ENCODE assay signal across 21 mouse cellular contexts in genomic region chr1:61825560-61826191, GRCm38 (mm10).
A peak's percentile ranks its signal among the peaks of the same experiment; 100 is the strongest.
DNase-seq lines count a peak whose midpoint lies in the region; ATAC-seq and TF ChIP-seq lines count a peak whose summit lies in the region.
"Had no signal": no experiment of that assay in that cellular context is flagged by ENCODE, and none has a peak within 500 bp of the region (broad histone marks: within the 10 kb centered on the region; RNA-seq: fewer than 3 reads in every experiment).

No protein-coding gene starts in this region.

- no peak overlapping the region for H3K9ac ChIP-seq in forebrain, embryonic 13.5 days
- no peak overlapping the region for H3K9ac ChIP-seq in forebrain, embryonic 12.5 days
- H3K9ac ChIP-seq in forebrain, embryonic 15.5 days (replicated peaks): no peak overlapping the region
- H3K9ac ChIP-seq in forebrain, embryonic 11.5 days (ENCODE audit: low read length): no peak overlapping the region
- H3K9ac ChIP-seq in forebrain, postnatal 0 days: no peak overlapping the region
- H3K9ac ChIP-seq: embryonic facial prominence, embryonic 12.5 days had no signal

- H3K9me3 ChIP-seq in forebrain, embryonic 13.5 days (replicated peaks): no peaks in the 10 kb centered on the region
- H3K9me3 ChIP-seq in forebrain, embryonic 12.5 days: no peaks in the 10 kb centered on the region
- H3K9me3 ChIP-seq in forebrain, embryonic 15.5 days: no peaks in the 10 kb centered on the region
- H3K9me3 ChIP-seq in forebrain, embryonic 11.5 days (ENCODE audit: control insufficient read depth, low read length): no peaks in the 10 kb centered on the region
- no peaks in the 10 kb centered on the region for H3K9me3 ChIP-seq in forebrain, postnatal 0 days (ENCODE audit: low read length)
- H3K9me3 ChIP-seq: embryonic facial prominence, embryonic 10.5 days; embryonic facial prominence, embryonic 12.5 days; G1E had no signal

- TF ChIP-seq CTCF in forebrain, postnatal 0 days (IDR thresholded peaks at IDR 0.05; ENCODE audit: low read depth): no peak

- no peaks in the 10 kb centered on the region for H3K36me3 ChIP-seq in forebrain, embryonic 13.5 days (ENCODE audit: poor library complexity, severe bottlenecking)
- H3K36me3 ChIP-seq in forebrain, embryonic 12.5 days (replicated peaks): no peaks in the 10 kb centered on the region
- no peaks in the 10 kb centered on the region for H3K36me3 ChIP-seq in forebrain, embryonic 15.5 days
- no peaks in the 10 kb centered on the region for H3K36me3 ChIP-seq in forebrain, embryonic 11.5 days (ENCODE audit: control insufficient read depth, insufficient read depth, low read length)
- no peaks in the 10 kb centered on the region for H3K36me3 ChIP-seq in forebrain, postnatal 0 days (ENCODE audit: insufficient read depth)
- H3K36me3 ChIP-seq: embryonic facial prominence, embryonic 10.5 days; embryonic facial prominence, embryonic 12.5 days; G1E had no signal

- H3K27me3 ChIP-seq in forebrain, embryonic 13.5 days: no peaks in the 10 kb centered on the region
- H3K27me3 ChIP-seq in forebrain, embryonic 12.5 days: no peaks in the 10 kb centered on the region
- H3K27me3 ChIP-seq in forebrain, embryonic 15.5 days: no peaks in the 10 kb centered on the region
- no peaks in the 10 kb centered on the region for H3K27me3 ChIP-seq in forebrain, embryonic 11.5 days (ENCODE audit: control insufficient read depth, insufficient read depth, low read length)
- H3K27me3 ChIP-seq in forebrain, postnatal 0 days (ENCODE audit: insufficient read depth, low read length): no peaks in the 10 kb centered on the region
- H3K27me3 ChIP-seq: CH12.LX; embryonic facial prominence, embryonic 12.5 days; Patski had no signal

- 76% methylated on average over 3 of the region's 3 CpGs for WGBS in forebrain, embryonic 13.5 days
- 83% methylated on average over 3 of the region's 3 CpGs for WGBS in forebrain, embryonic 12.5 days
- WGBS in forebrain, embryonic 15.5 days: 42% methylated on average over 3 of the region's 3 CpGs
- WGBS in forebrain, embryonic 11.5 days: 91% methylated on average over 3 of the region's 3 CpGs
- 42% methylated on average over 3 of the region's 3 CpGs for WGBS in forebrain, postnatal 0 days

- H3K4me2 ChIP-seq in forebrain, embryonic 13.5 days: no peak overlapping the region
- H3K4me2 ChIP-seq in forebrain, embryonic 12.5 days: no peak overlapping the region
- H3K4me2 ChIP-seq in forebrain, embryonic 15.5 days (replicated peaks): no peak overlapping the region
- H3K4me2 ChIP-seq in forebrain, embryonic 11.5 days (ENCODE audit: low read depth, low read length, severe bottlenecking): no peak overlapping the region
- no peak overlapping the region for H3K4me2 ChIP-seq in forebrain, postnatal 0 days (ENCODE audit: low read depth)
- H3K4me2 ChIP-seq: embryonic facial prominence, embryonic 12.5 days had no signal

- H3K4me1 ChIP-seq in forebrain, embryonic 13.5 days: 0 out of 2 replicates have a peak, but pooled peaks cover 2% of the 10 kb centered on the region
- H3K4me1 ChIP-seq in forebrain, embryonic 12.5 days: no peaks in the 10 kb centered on the region
- H3K4me1 ChIP-seq in forebrain, embryonic 15.5 days: peaks cover 6% of the 10 kb centered on the region
- no peaks in the 10 kb centered on the region for H3K4me1 ChIP-seq in forebrain, embryonic 11.5 days (replicated peaks; ENCODE audit: control insufficient read depth, insufficient read depth, low read length)
- 0 out of 2 replicates have a peak, but pooled peaks cover 4% of the 10 kb centered on the region for H3K4me1 ChIP-seq in forebrain, postnatal 0 days (ENCODE audit: insufficient read depth)
- H3K4me1 ChIP-seq: embryonic facial prominence, embryonic 10.5 days; embryonic facial prominence, embryonic 12.5 days had no signal

- H3K4me3 ChIP-seq in forebrain, embryonic 13.5 days: no peak overlapping the region
- H3K4me3 ChIP-seq in forebrain, embryonic 12.5 days (replicated peaks): no peak overlapping the region
- no peak overlapping the region for H3K4me3 ChIP-seq in forebrain, embryonic 15.5 days
- H3K4me3 ChIP-seq in forebrain, embryonic 11.5 days (ENCODE audit: low read depth, low read length): no peak overlapping the region
- no peak overlapping the region for H3K4me3 ChIP-seq in forebrain, postnatal 0 days (ENCODE audit: low read depth, low read length)
- H3K4me3 ChIP-seq: embryonic facial prominence, embryonic 10.5 days; embryonic facial prominence, embryonic 12.5 days had no signal

- H3K27ac ChIP-seq in forebrain, embryonic 13.5 days: peak overlapping the region; percentile 54; the same call in 1 of the 2 replicates
- H3K27ac ChIP-seq in forebrain, embryonic 12.5 days: no peak overlapping the region
- H3K27ac ChIP-seq in forebrain, embryonic 15.5 days (replicated peaks): peak overlapping the region; percentile 64
- H3K27ac ChIP-seq in forebrain, embryonic 11.5 days (ENCODE audit: low read depth, low read length): no peak overlapping the region
- no peak overlapping the region for H3K27ac ChIP-seq in forebrain, postnatal 0 days (ENCODE audit: low read depth, low read length)
- H3K27ac ChIP-seq: embryonic facial prominence, embryonic 10.5 days; embryonic facial prominence, embryonic 12.5 days had no signal

- ATAC-seq in forebrain, embryonic 13.5 days: peak; percentile 67; the same call in 1 of the 2 replicates
- no peak for ATAC-seq in forebrain, embryonic 12.5 days (ENCODE audit: low FRiP score)
- peak; percentile 78 for ATAC-seq in forebrain, embryonic 15.5 days (replicated peaks)
- ATAC-seq in forebrain, embryonic 11.5 days (replicated peaks; ENCODE audit: low FRiP score): no peak
- no peak; the same call in 1 of the 2 replicates for ATAC-seq in forebrain, postnatal 0 days
- ATAC-seq: activated CD4-positive, CD25-positive, alpha-beta regulatory T cell, adult 4 months; CD4-positive, CD25-positive, alpha-beta regulatory T cell, adult 4 months; Patski had no signal

- no peak for DNase-seq in forebrain, embryonic 11.5 days (ENCODE audit: low spot score)
- DNase-seq in forebrain, postnatal 0 days: peak; percentile 24
- no peak for DNase-seq in yolk sac, embryonic 10.5 days (ENCODE audit: low spot score)
- DNase-seq: adrenal gland, adult 8-10 months; adrenal gland, postnatal 14 days; adrenal gland, postnatal 36 days; B cell, adult 2 months; cerebellum, adult 11-12 months; cerebellum, adult 2 months; cerebellum, adult 9-10 months; cerebellum, postnatal 25 days had no signal

Comparison
In these comparisons a context has a peak if more than half of its experiments do, and no peak if none do; other contexts are left out.
1. ATAC-seq: peak in forebrain, embryonic 13.5 days (single experiment) and forebrain, embryonic 15.5 days (single experiment); none in forebrain, embryonic 12.5 days (single experiment), forebrain, embryonic 11.5 days (single experiment) and forebrain, postnatal 0 days (single experiment).
2. H3K27ac ChIP-seq: peak in forebrain, embryonic 13.5 days (single experiment) and forebrain, embryonic 15.5 days (single experiment); none in forebrain, embryonic 12.5 days (single experiment), forebrain, embryonic 11.5 days (single experiment) and forebrain, postnatal 0 days (single experiment).